Mouse (Mus musculus) erythroblast, embryonic 14.5 days (primary cell): ENCODE results near the gene Cpa1.

ENCODE experiments used
- GATA1 ChIP-seq: IDR thresholded peaks from 2 replicates; pipeline ENCODE4 v1.6.1; 2012; ENCODE audit warnings: low read length, inconsistent platforms, mixed read lengths
- TAL1 ChIP-seq: IDR thresholded peaks from 3 replicates; pipeline ENCODE4 v1.6.1; 2012; ENCODE audit warnings: low read length, inconsistent platforms, mixed read lengths

- TF ChIP-seq GATA1, result no peak
- no peak for TF ChIP-seq TAL1
These were observed 21.7 kb upstream of the Cpa1 start for GRCm38 (mm10) chr6:30617020-30617958.
